Mouse (Mus musculus): ENCODE results near the gene Mpg. TPM values are rescaled to one million over a fixed set of nuclear protein-coding genes. Genes with fewer than 3 reads are reported as not detected.
A peak's percentile ranks its signal among the peaks of the same experiment; 100 is the strongest.

Gene Mpg
- polyA plus RNA-seq (2014; fragmentation: Nextera tagmentation; extraction: Ambion mirVana): 37.8 and 39.9 TPM in 2 replicates

GRCm38 (mm10) chr11:32226124-32226871 is at the start of gene Mpg:
Mpg (plus strand) TSS chr11:32226505.
- Histone ChIP-seq H3K36me3 (ENCODE audit: control insufficient read depth, insufficient read depth, low read length) (no peaks in the 10 kb centered on the region; the same call in 1 of the 2 replicates), H3K9me3 (ENCODE audit: control insufficient read depth, low read length) (no peaks in the 10 kb centered on the region), H3K27ac (replicated peaks; ENCODE audit: low read depth, low read length) (peak within 1 kb of the TSS; percentile 83), H3K4me1 (ENCODE audit: control insufficient read depth, insufficient read depth, low read length) (peaks cover 24% of the 10 kb centered on the region), H3K27me3 (ENCODE audit: control insufficient read depth, insufficient read depth, low read length) (no peaks in the 10 kb centered on the region), H3K9ac (ENCODE audit: low read length) (peak within 1 kb of the TSS; percentile 72), H3K4me2 (ENCODE audit: low read depth, severe bottlenecking) (peak within 1 kb of the TSS; percentile 62), H3K4me3 (ENCODE audit: low read depth, low read length) (peak within 1 kb of the TSS; percentile 51)
- ATAC-seq (ENCODE audit: insufficient number of reproducible peaks, low FRiP score, low TSS enrichment, low read depth): peak; percentile 73; the same call in 1 of the 2 replicates
- 4% methylated on average over 47 of the region's 47 CpGs for WGBS
- peak; percentile 90 for DNase-seq (ENCODE audit: low spot score)

- no peak overlapping the region for H3K9ac ChIP-seq (ENCODE audit: low read length)
- H3K4me2 ChIP-seq (ENCODE audit: low read depth, severe bottlenecking): no peak overlapping the region
- H3K9me3 ChIP-seq (ENCODE audit: control insufficient read depth, low read length): no peaks in the 10 kb centered on the region
- 90% methylated on average over 1 of the region's 1 CpGs for WGBS
- no peak for ATAC-seq (ENCODE audit: insufficient number of reproducible peaks, low FRiP score, low TSS enrichment, low read depth)
- H3K4me3 ChIP-seq (ENCODE audit: low read depth, low read length): no peak overlapping the region
- no peaks in the 10 kb centered on the region for H3K36me3 ChIP-seq (ENCODE audit: control insufficient read depth, insufficient read depth, low read length)
- H3K27ac ChIP-seq (replicated peaks; ENCODE audit: low read depth, low read length): no peak overlapping the region
- no peak for DNase-seq (ENCODE audit: low spot score)
- no peaks in the 10 kb centered on the region for H3K4me1 ChIP-seq (ENCODE audit: control insufficient read depth, insufficient read depth, low read length)
- no peaks in the 10 kb centered on the region for H3K27me3 ChIP-seq (ENCODE audit: control insufficient read depth, insufficient read depth, low read length)
Measured at GRCm38 (mm10) chr11:32178506-32178905, 47.8 kb upstream of the Mpg start.

- no peak for ATAC-seq (ENCODE audit: insufficient number of reproducible peaks, low FRiP score, low TSS enrichment, low read depth)
- Histone ChIP-seq H3K27me3 (ENCODE audit: control insufficient read depth, insufficient read depth, low read length) (no peaks in the 10 kb centered on the region), H3K36me3 (ENCODE audit: control insufficient read depth, insufficient read depth, low read length) (no peaks in the 10 kb centered on the region), H3K9ac (ENCODE audit: low read length) (no peak overlapping the region), H3K4me2 (ENCODE audit: low read depth, severe bottlenecking) (no peak overlapping the region), H3K4me1 (ENCODE audit: control insufficient read depth, insufficient read depth, low read length) (no peaks in the 10 kb centered on the region), H3K9me3 (ENCODE audit: control insufficient read depth, low read length) (no peaks in the 10 kb centered on the region), H3K27ac (replicated peaks; ENCODE audit: low read depth, low read length) (no peak overlapping the region), H3K4me3 (ENCODE audit: low read depth, low read length) (no peak overlapping the region)
- DNase-seq (ENCODE audit: low spot score): no peak
- 78% methylated on average over 4 of the region's 4 CpGs for WGBS
Measured at GRCm38 (mm10) chr11:32181246-32181645, 45.1 kb upstream of the Mpg start.

- H3K4me2 ChIP-seq (ENCODE audit: low read depth, severe bottlenecking): no peak overlapping the region
- H3K36me3 ChIP-seq (ENCODE audit: control insufficient read depth, insufficient read depth, low read length): no peaks in the 10 kb centered on the region
- no peak overlapping the region for H3K27ac ChIP-seq (replicated peaks; ENCODE audit: low read depth, low read length)
- no peak overlapping the region for H3K4me3 ChIP-seq (ENCODE audit: low read depth, low read length)
- ATAC-seq (ENCODE audit: insufficient number of reproducible peaks, low FRiP score, low TSS enrichment, low read depth) (no peak), DNase-seq (ENCODE audit: low spot score) (peak; percentile 88)
- WGBS: 48% methylated on average over 24 of the region's 25 CpGs
- no peak overlapping the region for H3K9ac ChIP-seq (ENCODE audit: low read length)
- no peaks in the 10 kb centered on the region for H3K27me3 ChIP-seq (ENCODE audit: control insufficient read depth, insufficient read depth, low read length)
- no peaks in the 10 kb centered on the region for H3K4me1 ChIP-seq (ENCODE audit: control insufficient read depth, insufficient read depth, low read length)
- no peaks in the 10 kb centered on the region for H3K9me3 ChIP-seq (ENCODE audit: control insufficient read depth, low read length)
Measured at GRCm38 (mm10) chr11:32181973-32182868, 44.1 kb upstream of the Mpg start.

- H3K4me1 ChIP-seq (ENCODE audit: control insufficient read depth, insufficient read depth, low read length): no peaks in the 10 kb centered on the region
- ATAC-seq (ENCODE audit: insufficient number of reproducible peaks, low FRiP score, low TSS enrichment, low read depth) (no peak), DNase-seq (ENCODE audit: low spot score) (no peak)
- H3K36me3 ChIP-seq (ENCODE audit: control insufficient read depth, insufficient read depth, low read length): no peaks in the 10 kb centered on the region
- H3K27ac ChIP-seq (replicated peaks; ENCODE audit: low read depth, low read length): no peak overlapping the region
- no peaks in the 10 kb centered on the region for H3K9me3 ChIP-seq (ENCODE audit: control insufficient read depth, low read length)
- H3K4me3 ChIP-seq (ENCODE audit: low read depth, low read length): no peak overlapping the region
- no peak overlapping the region for H3K4me2 ChIP-seq (ENCODE audit: low read depth, severe bottlenecking)
- WGBS: 88% methylated on average over 8 of the region's 8 CpGs
- H3K27me3 ChIP-seq (ENCODE audit: control insufficient read depth, insufficient read depth, low read length): no peaks in the 10 kb centered on the region
- H3K9ac ChIP-seq (ENCODE audit: low read length): no peak overlapping the region
Measured at GRCm38 (mm10) chr11:32184469-32184868, 41.8 kb upstream of the Mpg start.

GRCm38 (mm10) chr11:32186031-32186430 is 40.3 kb upstream of the Mpg start:
- WGBS: 87% methylated on average over 3 of the region's 3 CpGs

GRCm38 (mm10) chr11:32187256-32187655 is 39.0 kb upstream of the Mpg start:
- WGBS: 91% methylated on average over 4 of the region's 4 CpGs
- H3K4me2 ChIP-seq (ENCODE audit: low read depth, severe bottlenecking): no peak overlapping the region
- H3K27me3 ChIP-seq (ENCODE audit: control insufficient read depth, insufficient read depth, low read length): no peaks in the 10 kb centered on the region
- no peaks in the 10 kb centered on the region for H3K9me3 ChIP-seq (ENCODE audit: control insufficient read depth, low read length)
- ATAC-seq (ENCODE audit: insufficient number of reproducible peaks, low FRiP score, low TSS enrichment, low read depth): no peak
- no peaks in the 10 kb centered on the region for H3K36me3 ChIP-seq (ENCODE audit: control insufficient read depth, insufficient read depth, low read length)
- H3K4me1 ChIP-seq (ENCODE audit: control insufficient read depth, insufficient read depth, low read length): no peaks in the 10 kb centered on the region
- H3K9ac ChIP-seq (ENCODE audit: low read length): no peak overlapping the region
- no peak for DNase-seq (ENCODE audit: low spot score)
- H3K27ac ChIP-seq (replicated peaks; ENCODE audit: low read depth, low read length): no peak overlapping the region
- H3K4me3 ChIP-seq (ENCODE audit: low read depth, low read length): no peak overlapping the region

More at GRCm38 (mm10) chr11:32186031-32186430, 40.3 kb upstream of the Mpg start:
- no peaks in the 10 kb centered on the region for H3K9me3 ChIP-seq (ENCODE audit: control insufficient read depth, low read length)
- H3K36me3 ChIP-seq (ENCODE audit: control insufficient read depth, insufficient read depth, low read length): no peaks in the 10 kb centered on the region
- no peak overlapping the region for H3K4me3 ChIP-seq (ENCODE audit: low read depth, low read length)
- H3K4me2 ChIP-seq (ENCODE audit: low read depth, severe bottlenecking): no peak overlapping the region
- no peak overlapping the region for H3K27ac ChIP-seq (replicated peaks; ENCODE audit: low read depth, low read length)
- DNase-seq (ENCODE audit: low spot score) (no peak), ATAC-seq (ENCODE audit: insufficient number of reproducible peaks, low FRiP score, low TSS enrichment, low read depth) (no peak)
- H3K9ac ChIP-seq (ENCODE audit: low read length): no peak overlapping the region
- no peaks in the 10 kb centered on the region for H3K4me1 ChIP-seq (ENCODE audit: control insufficient read depth, insufficient read depth, low read length)
- H3K27me3 ChIP-seq (ENCODE audit: control insufficient read depth, insufficient read depth, low read length): no peaks in the 10 kb centered on the region

- no peak overlapping the region for H3K27ac ChIP-seq (replicated peaks; ENCODE audit: low read depth, low read length)
- H3K9ac ChIP-seq (ENCODE audit: low read length): no peak overlapping the region
- no peak overlapping the region for H3K4me3 ChIP-seq (ENCODE audit: low read depth, low read length)
- H3K36me3 ChIP-seq (ENCODE audit: control insufficient read depth, insufficient read depth, low read length): no peaks in the 10 kb centered on the region
- no peaks in the 10 kb centered on the region for H3K4me1 ChIP-seq (ENCODE audit: control insufficient read depth, insufficient read depth, low read length)
- WGBS: 84% methylated on average over 12 of the region's 12 CpGs
- H3K4me2 ChIP-seq (ENCODE audit: low read depth, severe bottlenecking): no peak overlapping the region
- no peaks in the 10 kb centered on the region for H3K9me3 ChIP-seq (ENCODE audit: control insufficient read depth, low read length)
- ATAC-seq (ENCODE audit: insufficient number of reproducible peaks, low FRiP score, low TSS enrichment, low read depth): no peak
- DNase-seq (ENCODE audit: low spot score): no peak
- no peaks in the 10 kb centered on the region for H3K27me3 ChIP-seq (ENCODE audit: control insufficient read depth, insufficient read depth, low read length)
Measured at GRCm38 (mm10) chr11:32188881-32189280, 37.4 kb upstream of the Mpg start.

All from limb, embryonic 11.5 days (tissue).